Mouse (Mus musculus): ENCODE measurements around the gene Gm9999. TPM values are rescaled to one million over a fixed set of nuclear protein-coding genes. Genes with fewer than 3 reads are reported as not detected.

Gene Gm9999
- polyA plus RNA-seq, 1 experiment from 2014 or later, result not detected

DNA sequence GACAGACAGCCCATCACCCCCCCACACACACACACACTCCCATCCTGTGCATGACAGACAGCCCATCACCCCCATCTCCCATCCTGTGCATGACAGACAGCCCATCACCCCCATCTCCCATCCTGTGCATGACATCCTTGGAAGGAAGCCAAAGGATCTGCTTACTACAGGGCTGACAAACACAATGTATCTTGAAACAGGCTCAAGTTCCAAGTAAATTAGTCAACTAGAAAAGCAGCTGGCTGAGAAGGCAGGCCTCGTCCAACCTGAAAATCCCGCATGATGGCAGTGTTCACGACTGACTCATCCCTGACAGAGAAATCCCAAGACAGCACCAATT lies 17.2 kb downstream of the Gm9999 start:
- H3K4me3 ChIP-seq (replicated peaks), result no peak overlapping the region
- no peak overlapping the region for H3K4me2 ChIP-seq
- no peak overlapping the region for H3K27ac ChIP-seq (replicated peaks)
- no peaks in the 10 kb centered on the region for H3K27me3 ChIP-seq
- no peak overlapping the region for H3K9ac ChIP-seq
- peaks cover 97% of the 10 kb centered on the region for H3K4me1 ChIP-seq (replicated peaks)
- 78% methylated on average over 3 of the region's 3 CpGs for WGBS (ENCODE audit: insufficient replicate concordance)
- no peak for ATAC-seq (ENCODE audit: insufficient read depth)
- H3K9me3 ChIP-seq (replicated peaks), result no peaks in the 10 kb centered on the region
- peaks cover 40% of the 10 kb centered on the region for H3K36me3 ChIP-seq (replicated peaks)

DNA sequence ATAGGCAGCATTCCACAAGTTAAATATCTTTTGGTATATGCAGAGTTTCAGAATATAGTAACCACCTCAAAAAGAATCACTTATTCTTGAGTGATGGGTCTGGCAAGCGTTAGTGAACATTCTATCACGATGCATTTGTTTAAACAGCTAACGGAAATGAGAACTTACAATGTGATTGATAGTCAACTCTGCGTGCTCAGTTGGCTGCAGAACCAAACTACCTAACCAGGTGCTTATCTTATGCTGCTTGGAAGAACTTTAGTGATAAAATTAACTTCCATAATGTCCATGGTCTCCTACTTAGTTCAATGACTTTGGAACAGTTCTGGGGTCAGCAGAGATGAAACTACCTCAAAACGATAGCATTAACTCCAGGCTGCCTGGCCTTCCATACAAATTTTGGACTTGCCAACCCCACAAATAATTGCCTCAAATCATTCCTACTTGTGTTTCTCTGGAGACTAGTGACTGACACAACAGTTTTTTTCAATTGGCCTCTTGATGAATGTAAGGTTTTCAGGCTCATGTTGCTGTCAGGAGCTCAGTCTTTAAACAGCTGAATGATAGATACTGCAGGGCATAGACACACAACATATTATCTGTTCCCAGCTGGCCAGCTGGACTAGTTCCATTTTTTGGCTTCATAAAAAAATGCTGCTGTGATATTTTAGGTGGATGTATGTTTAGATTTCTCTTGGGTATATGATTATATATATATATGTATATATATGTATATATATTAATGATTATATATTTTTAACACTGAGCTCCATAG lies 17.9 kb downstream of the Gm9999 start:
- Histone ChIP-seq H3K27me3 (no peaks in the 10 kb centered on the region), H3K27ac (replicated peaks) (no peak overlapping the region), H3K9me3 (replicated peaks) (no peaks in the 10 kb centered on the region), H3K4me2 (no peak overlapping the region), H3K4me1 (replicated peaks) (peaks cover 95% of the 10 kb centered on the region), H3K36me3 (replicated peaks) (peaks cover 33% of the 10 kb centered on the region), H3K9ac (no peak overlapping the region), H3K4me3 (replicated peaks) (no peak overlapping the region)
- 35% methylated on average over 5 of the region's 5 CpGs for WGBS (ENCODE audit: insufficient replicate concordance)
- ATAC-seq (ENCODE audit: insufficient read depth), result no peak

DNA sequence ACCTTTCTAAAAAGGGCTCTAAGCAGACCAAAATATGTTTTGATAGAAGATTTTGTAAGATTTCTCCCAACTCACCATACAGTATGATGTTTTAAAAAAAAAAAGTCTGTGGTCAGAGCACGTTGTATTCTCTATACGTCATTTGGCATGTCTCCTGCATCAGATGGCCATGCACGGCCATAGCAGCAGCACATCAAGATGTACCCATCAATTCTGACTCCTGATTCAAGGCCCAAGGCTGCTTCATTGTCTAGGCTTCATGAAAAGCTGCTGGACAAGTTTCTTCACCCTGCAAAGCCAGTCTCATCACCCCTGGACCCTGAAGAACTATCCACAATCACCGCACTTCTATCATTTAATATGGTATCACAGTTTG lies 18.5 kb downstream of the Gm9999 start:
- no peak overlapping the region for H3K4me2 ChIP-seq
- WGBS (ENCODE audit: insufficient replicate concordance), result 76% methylated on average over 4 of the region's 4 CpGs
- H3K9me3 ChIP-seq (replicated peaks), result no peaks in the 10 kb centered on the region
- peaks cover 27% of the 10 kb centered on the region for H3K36me3 ChIP-seq (replicated peaks)
- no peak overlapping the region for H3K4me3 ChIP-seq (replicated peaks)
- peaks cover 94% of the 10 kb centered on the region for H3K4me1 ChIP-seq (replicated peaks)
- no peak for ATAC-seq (ENCODE audit: insufficient read depth)
- no peak overlapping the region for H3K27ac ChIP-seq (replicated peaks)
- H3K27me3 ChIP-seq, result no peaks in the 10 kb centered on the region
- no peak overlapping the region for H3K9ac ChIP-seq

GRCm38 (mm10) chr7:47003411-47004115 lies 20.2 kb downstream of the Gm9999 start:
- Histone ChIP-seq H3K4me1 (replicated peaks) (peaks cover 82% of the 10 kb centered on the region), H3K27ac (replicated peaks) (0 out of 2 replicates have a peak overlapping the region, but pooled peaks have one; percentile 6), H3K4me2 (no peak overlapping the region), H3K36me3 (replicated peaks) (peaks cover 10% of the 10 kb centered on the region), H3K9ac (no peak overlapping the region), H3K9me3 (replicated peaks) (no peaks in the 10 kb centered on the region), H3K27me3 (no peaks in the 10 kb centered on the region), H3K4me3 (replicated peaks) (no peak overlapping the region)
- no peak for ATAC-seq (ENCODE audit: insufficient read depth)
- 75% methylated on average over 3 of the region's 3 CpGs for WGBS (ENCODE audit: insufficient replicate concordance)

GRCm38 (mm10) chr7:47007109-47007780 lies 23.9 kb downstream of the Gm9999 start:
- H3K27me3 ChIP-seq, result no peaks in the 10 kb centered on the region
- 14% methylated on average over 21 of the region's 21 CpGs for WGBS (ENCODE audit: insufficient replicate concordance)
- peak overlapping the region; percentile 97 for H3K27ac ChIP-seq (replicated peaks)
- no peak for ATAC-seq (ENCODE audit: insufficient read depth)
- peak overlapping the region; percentile 82 for H3K9ac ChIP-seq
- H3K9me3 ChIP-seq (replicated peaks), result no peaks in the 10 kb centered on the region
- peak overlapping the region; percentile 85 for H3K4me3 ChIP-seq (replicated peaks)
- peaks cover 65% of the 10 kb centered on the region for H3K4me1 ChIP-seq (replicated peaks)
- no peaks in the 10 kb centered on the region for H3K36me3 ChIP-seq (replicated peaks)
- peak overlapping the region; percentile 92 for H3K4me2 ChIP-seq

DNA sequence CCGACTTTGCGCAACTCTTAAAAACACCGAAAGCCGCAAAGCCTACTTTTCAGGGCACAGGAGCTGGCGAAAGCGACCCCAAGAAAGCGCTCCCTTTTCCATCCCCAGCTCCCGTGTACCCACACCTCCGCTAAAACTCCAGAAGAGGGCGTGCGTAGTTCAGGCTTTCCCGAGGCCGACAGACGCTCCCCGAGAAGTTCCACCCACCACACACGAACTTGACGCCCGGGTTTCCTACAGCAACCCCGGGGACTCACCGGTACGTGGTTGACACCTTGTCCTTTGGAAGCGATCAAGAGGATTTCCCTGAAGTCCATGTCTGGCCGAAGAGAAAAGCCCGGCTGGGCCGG lies 24.4 kb downstream of the Gm9999 start:
- Histone ChIP-seq H3K27ac (replicated peaks) (peak overlapping the region; percentile 97), H3K4me3 (replicated peaks) (peak overlapping the region; percentile 85), H3K4me1 (replicated peaks) (peaks cover 65% of the 10 kb centered on the region), H3K27me3 (no peaks in the 10 kb centered on the region), H3K4me2 (peak overlapping the region; percentile 92), H3K36me3 (replicated peaks) (no peaks in the 10 kb centered on the region), H3K9me3 (replicated peaks) (no peaks in the 10 kb centered on the region), H3K9ac (peak overlapping the region; percentile 82)
- ATAC-seq (ENCODE audit: insufficient read depth), result peak; percentile 74
- 0% methylated on average over 25 of the region's 25 CpGs for WGBS (ENCODE audit: insufficient replicate concordance)

- H3K9ac ChIP-seq, result peak within 1 kb of the TSS; percentile 82
- H3K9me3 ChIP-seq (replicated peaks), result no peaks in the 10 kb centered on the region
- peak; percentile 93 for ATAC-seq (ENCODE audit: insufficient read depth)
- peaks cover 65% of the 10 kb centered on the region for H3K4me1 ChIP-seq (replicated peaks)
- WGBS (ENCODE audit: insufficient replicate concordance), result under 1% methylated on average over 57 of the region's 57 CpGs
- no peaks in the 10 kb centered on the region for H3K36me3 ChIP-seq (replicated peaks)
- peak within 1 kb of the TSS; percentile 85 for H3K4me3 ChIP-seq (replicated peaks)
- no peaks in the 10 kb centered on the region for H3K27me3 ChIP-seq
- H3K27ac ChIP-seq (replicated peaks), result peak within 1 kb of the TSS; percentile 97
- peak within 1 kb of the TSS; percentile 92 for H3K4me2 ChIP-seq
These were observed 25.0 kb downstream of the Gm9999 start, which contains the start of gene Spty2d1 for GRCm38 (mm10) chr7:47008168-47008993. Gene Spty2d1, minus strand, starts transcription at chr7:47008411.

GRCm38 (mm10) chr7:47013131-47013767 lies 29.9 kb downstream of the Gm9999 start:
- Histone ChIP-seq H3K4me1 (replicated peaks) (peaks cover 63% of the 10 kb centered on the region), H3K4me3 (replicated peaks) (no peak overlapping the region), H3K4me2 (peak overlapping the region; percentile 48), H3K9ac (no peak overlapping the region), H3K9me3 (replicated peaks) (no peaks in the 10 kb centered on the region), H3K36me3 (replicated peaks) (no peaks in the 10 kb centered on the region), H3K27ac (replicated peaks) (peak overlapping the region; percentile 67), H3K27me3 (no peaks in the 10 kb centered on the region)
- no peak for ATAC-seq (ENCODE audit: insufficient read depth)
- 22% methylated on average over 9 of the region's 9 CpGs for WGBS (ENCODE audit: insufficient replicate concordance)

DNA sequence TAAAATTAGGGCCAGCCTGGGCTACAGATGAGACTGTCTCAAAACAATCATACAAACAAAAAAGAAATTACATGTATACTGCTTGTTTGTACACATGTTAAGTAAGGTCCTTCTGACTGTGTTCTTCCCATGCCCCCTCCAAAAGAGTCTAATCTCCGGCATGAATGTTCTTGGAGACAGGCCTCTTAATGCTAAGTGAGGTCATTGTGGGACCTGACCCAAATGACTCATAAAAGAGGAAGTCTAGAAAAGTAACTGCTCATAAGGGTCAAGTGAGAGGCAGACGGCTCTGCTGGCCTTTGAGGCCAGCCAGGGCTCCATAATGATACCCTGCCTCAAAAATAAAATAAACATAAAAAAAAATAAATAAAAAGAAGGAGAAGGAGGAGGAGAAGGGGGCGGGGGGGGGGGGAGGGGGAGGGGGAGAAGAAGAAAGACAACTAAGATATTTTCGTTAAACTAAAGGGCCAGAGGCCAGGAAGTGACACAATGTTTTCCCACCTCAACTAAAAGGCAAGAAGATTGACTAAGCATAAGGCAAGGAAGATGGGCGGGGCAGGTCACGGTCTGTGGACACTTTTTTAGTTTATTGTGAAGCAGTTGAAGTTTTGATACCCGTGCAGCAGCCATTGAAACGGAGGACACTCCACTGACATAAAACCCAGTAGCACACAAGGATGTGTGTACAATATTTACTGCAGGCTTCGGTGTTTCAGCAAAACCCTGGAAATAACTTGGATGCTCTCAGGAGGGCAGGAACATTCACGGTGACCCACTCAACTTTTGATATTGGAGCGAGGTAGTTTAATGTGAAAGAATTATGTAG lies 31.4 kb downstream of the Gm9999 start:
- Histone ChIP-seq H3K4me3 (replicated peaks) (peak overlapping the region; percentile 19; the same call in 1 of the 2 replicates), H3K27ac (replicated peaks) (peak overlapping the region; percentile 93), H3K4me2 (peak overlapping the region; percentile 59), H3K4me1 (replicated peaks) (peaks cover 53% of the 10 kb centered on the region), H3K9me3 (replicated peaks) (no peaks in the 10 kb centered on the region), H3K9ac (peak overlapping the region; percentile 26; the same call in 1 of the 2 replicates), H3K36me3 (replicated peaks) (no peaks in the 10 kb centered on the region), H3K27me3 (no peaks in the 10 kb centered on the region; the same call in 1 of the 2 replicates)
- ATAC-seq (ENCODE audit: insufficient read depth), result no peak
- 36% methylated on average over 10 of the region's 11 CpGs for WGBS (ENCODE audit: insufficient replicate concordance)
